ENCODE assay signal across 7 mouse cellular contexts in genomic region chrX:56821765-56822603, GRCm38 (mm10). TPM values are rescaled to one million over a fixed set of nuclear protein-coding genes. Genes with fewer than 3 reads are reported as not detected.
DNase-seq lines count a peak whose midpoint lies in the region; ATAC-seq lines count a peak whose summit lies in the region.

TSS of gene Map7d3 (minus strand) at chrX:56822326.

- peak within 1 kb of the TSS; percentile 68 for H3K4me3 ChIP-seq in brown adipose tissue, adult 24 weeks (ENCODE audit: insufficient read depth, low read depth, low read length)
- H3K4me3 ChIP-seq in macrophage (ENCODE audit: inconsistent target): peak within 1 kb of the TSS; percentile 30
- H3K4me3 ChIP-seq in stomach, embryonic 16.5 days (replicated peaks; ENCODE audit: low read length): peak within 1 kb of the TSS; percentile 54

- H3K27me3 ChIP-seq in stomach, embryonic 16.5 days (ENCODE audit: control insufficient read depth, insufficient read depth, low read length): no peaks in the 10 kb centered on the region

- no peaks in the 10 kb centered on the region for H3K9me3 ChIP-seq in stomach, embryonic 16.5 days (replicated peaks; ENCODE audit: control insufficient read depth, low read length)

- peak within 1 kb of the TSS; percentile 46 for H3K9ac ChIP-seq in stomach, embryonic 16.5 days (ENCODE audit: low read length)

- no peaks in the 10 kb centered on the region for H3K36me3 ChIP-seq in macrophage (ENCODE audit: inconsistent target)
- no peaks in the 10 kb centered on the region for H3K36me3 ChIP-seq in stomach, embryonic 16.5 days (ENCODE audit: control insufficient read depth, insufficient read depth, low read length)

- peak within 1 kb of the TSS; percentile 52 for H3K4me2 ChIP-seq in stomach, embryonic 16.5 days (ENCODE audit: low read depth, low read length)

- no peak within 1 kb of the TSS for H3K27ac ChIP-seq in brown adipose tissue, adult 24 weeks (replicated peaks; ENCODE audit: low read depth, low read length)
- no peak within 1 kb of the TSS for H3K27ac ChIP-seq in macrophage
- no peak within 1 kb of the TSS for H3K27ac ChIP-seq in stomach, embryonic 16.5 days (ENCODE audit: low read length)

- WGBS in macrophage (ENCODE audit: missing documents): 17% methylated on average over 31 of the region's 35 CpGs
- 14% methylated on average over 33 of the region's 35 CpGs for WGBS in stomach, embryonic 16.5 days

- peak; percentile 58; the same call in 1 of the 2 replicates for ATAC-seq in stomach, embryonic 16.5 days (ENCODE audit: insufficient read depth, low FRiP score)
- no peak for ATAC-seq in erythroid progenitor cell, adult 5-6 weeks (replicated peaks; ENCODE audit: low FRiP score, poor library complexity, severe bottlenecking)

- H3K79me2 ChIP-seq in macrophage (ENCODE audit: inconsistent target): no peaks in the 10 kb centered on the region

- peak; percentile 38 for DNase-seq in ZHBTc4 (ENCODE audit: low read depth, low spot score)
- peak; percentile 6 to 16 for DNase-seq in heart, adult 9 months (ENCODE audit: low spot score in 2 of 2)
- DNase-seq in kidney, postnatal 14 days: peak; percentile 17

- no peaks in the 10 kb centered on the region for H3K4me1 ChIP-seq in brown adipose tissue, adult 24 weeks (ENCODE audit: control insufficient read depth, insufficient read depth, insufficient read length, low read length)
- no peaks in the 10 kb centered on the region for H3K4me1 ChIP-seq in stomach, embryonic 16.5 days (ENCODE audit: control insufficient read depth, insufficient read depth, low read length)

RNA-seq across cellular contexts. Expression of gene Map7d3, which starts in this region (rescaled TPM):
- polyA plus RNA-seq in brown adipose tissue, adult 24 weeks (2012; ENCODE audit: insufficient read depth, insufficient read length, missing spikeins): 1.4 and 2.1 TPM in 2 replicates
- total RNA-seq in macrophage (2018; cell fraction: chromatin; rRNA removed): 1 to 10 TPM in 6 of 26 experiments, under 1 TPM in 10, not detected in 10; 0.16 to 1.8 (median 0.76) TPM
- total RNA-seq in macrophage (2018; cell fraction: cytosol; rRNA removed): under 1 TPM; 0.08 to 0.65 (median 0.33) TPM
- 1 to 10 TPM in 5 of 26 experiments, under 1 TPM in 12, not detected in 9; 0.22 to 1.2 (median 0.60) TPM for total RNA-seq in macrophage (2018; cell fraction: nucleus; rRNA removed)
- polyA plus RNA-seq in macrophage (2018): 0.35 to 2.1 TPM (median 0.41 TPM) in 3 replicates
- polyA plus RNA-seq in stomach, embryonic 16.5 days (2015; fragmentation: Nextera tagmentation; extraction: Ambion mirVana): 1.6 and 2.2 TPM in 2 replicates
- 1.3 TPM in 1 of 2 replicates, not detected in the other for total RNA-seq in erythroid progenitor cell, adult 5-6 weeks (2015; ENCODE audit: low replicate concordance)
- total RNA-seq in erythroid progenitor cell, adult 5-6 weeks (2017; ENCODE audit: low replicate concordance): 0.77 TPM in 1 of 2 replicates, not detected in the other
